Mouse (Mus musculus) urinary bladder, adult 18-20 months (tissue): ENCODE measurements around the gene Prdm8.
A peak's percentile ranks its signal among the peaks of the same experiment; 100 is the strongest.

Experiments used
- DNase-seq, 2 experiments: peaks; one replicate each; pipeline ENCODE4 v3.0.0; 2022; ENCODE audit warnings: low spot score in 2 of 2, mixed read lengths in 2 of 2

The Prdm8 gene

DNA sequence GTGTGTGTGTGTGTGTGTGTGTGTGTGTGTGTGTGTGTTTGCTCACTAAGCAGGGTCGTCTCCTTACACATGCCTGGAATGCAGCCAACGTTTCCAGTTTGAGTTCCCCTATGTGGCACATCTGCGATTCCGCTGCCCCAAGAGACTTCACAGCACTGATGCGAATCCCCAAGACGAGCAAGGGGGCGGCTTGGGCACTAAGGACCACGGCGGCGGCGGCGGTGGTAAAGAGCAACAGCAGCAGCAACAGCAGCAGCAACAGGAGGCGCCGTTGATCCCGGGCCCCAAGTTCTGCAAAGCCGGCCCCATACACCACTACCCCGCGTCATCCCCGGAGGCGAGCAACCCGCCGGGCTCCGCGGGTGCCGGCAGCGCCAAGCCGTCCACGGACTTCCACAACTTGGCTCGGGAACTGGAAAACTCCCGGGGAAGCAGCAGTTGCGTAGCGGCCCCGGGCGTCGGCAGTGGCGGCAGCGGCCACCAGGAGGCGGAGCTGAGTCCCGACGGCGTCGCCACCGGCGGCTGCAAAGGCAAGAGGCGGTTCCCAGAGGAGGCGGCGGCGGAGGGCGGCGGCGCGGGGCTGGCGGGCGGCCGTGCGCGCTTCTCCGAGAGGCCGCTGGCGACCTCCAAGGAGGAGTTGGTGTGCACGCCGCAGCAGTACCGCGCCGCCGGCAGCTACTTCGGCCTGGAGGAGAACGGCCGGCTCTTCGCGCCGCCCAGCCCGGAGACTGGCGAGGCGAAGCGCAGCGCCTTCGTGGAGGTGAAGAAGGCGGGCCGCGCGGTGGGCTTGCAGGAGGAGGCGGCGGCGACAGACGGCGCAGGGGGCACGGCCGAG, 18.2 kb downstream of the Prdm8 start:
- peak; percentile 73 to 88 for DNase-seq

DNA sequence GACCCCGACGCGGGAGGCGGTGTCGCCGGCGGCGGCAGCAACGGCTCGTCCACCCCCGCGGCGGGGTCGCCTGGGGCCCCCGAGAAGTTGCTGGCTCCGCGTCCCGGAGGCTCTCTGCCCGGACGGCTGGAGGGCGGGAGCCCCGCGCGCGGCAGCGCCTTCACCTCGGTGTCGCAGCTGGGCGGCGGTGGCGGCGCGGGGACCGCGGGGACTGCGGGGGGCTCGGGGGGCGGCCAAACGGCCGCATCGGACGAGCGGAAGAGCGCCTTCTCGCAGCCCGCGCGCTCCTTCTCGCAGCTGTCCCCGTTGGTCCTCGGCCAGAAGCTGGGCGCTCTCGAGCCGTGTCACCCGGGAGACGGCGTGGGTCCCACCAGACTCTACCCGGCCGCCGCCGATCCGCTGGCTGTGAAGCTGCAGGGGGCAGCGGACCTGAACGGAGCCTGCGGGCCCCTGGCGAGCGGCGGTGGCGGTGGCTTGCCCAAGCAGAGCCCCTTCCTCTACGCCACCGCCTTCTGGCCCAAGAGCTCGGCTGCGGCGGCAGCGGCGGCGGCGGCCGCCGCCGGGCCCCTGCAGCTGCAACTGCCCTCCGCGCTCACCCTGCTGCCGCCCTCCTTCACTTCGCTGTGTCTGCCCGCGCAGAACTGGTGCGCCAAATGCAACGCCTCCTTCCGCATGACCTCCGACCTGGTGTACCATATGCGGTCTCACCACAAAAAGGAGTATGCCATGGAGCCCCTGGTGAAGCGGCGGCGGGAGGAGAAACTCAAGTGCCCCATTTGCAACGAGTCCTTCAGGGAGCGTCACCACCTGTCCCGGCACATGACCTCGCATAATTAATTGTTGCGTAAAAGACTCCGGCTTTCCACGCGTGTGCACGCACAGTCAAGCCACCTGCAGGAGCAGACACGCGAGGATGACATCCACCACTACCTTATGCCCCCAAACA, 19.1 kb downstream of the Prdm8 start:
- DNase-seq, result no peak

DNA sequence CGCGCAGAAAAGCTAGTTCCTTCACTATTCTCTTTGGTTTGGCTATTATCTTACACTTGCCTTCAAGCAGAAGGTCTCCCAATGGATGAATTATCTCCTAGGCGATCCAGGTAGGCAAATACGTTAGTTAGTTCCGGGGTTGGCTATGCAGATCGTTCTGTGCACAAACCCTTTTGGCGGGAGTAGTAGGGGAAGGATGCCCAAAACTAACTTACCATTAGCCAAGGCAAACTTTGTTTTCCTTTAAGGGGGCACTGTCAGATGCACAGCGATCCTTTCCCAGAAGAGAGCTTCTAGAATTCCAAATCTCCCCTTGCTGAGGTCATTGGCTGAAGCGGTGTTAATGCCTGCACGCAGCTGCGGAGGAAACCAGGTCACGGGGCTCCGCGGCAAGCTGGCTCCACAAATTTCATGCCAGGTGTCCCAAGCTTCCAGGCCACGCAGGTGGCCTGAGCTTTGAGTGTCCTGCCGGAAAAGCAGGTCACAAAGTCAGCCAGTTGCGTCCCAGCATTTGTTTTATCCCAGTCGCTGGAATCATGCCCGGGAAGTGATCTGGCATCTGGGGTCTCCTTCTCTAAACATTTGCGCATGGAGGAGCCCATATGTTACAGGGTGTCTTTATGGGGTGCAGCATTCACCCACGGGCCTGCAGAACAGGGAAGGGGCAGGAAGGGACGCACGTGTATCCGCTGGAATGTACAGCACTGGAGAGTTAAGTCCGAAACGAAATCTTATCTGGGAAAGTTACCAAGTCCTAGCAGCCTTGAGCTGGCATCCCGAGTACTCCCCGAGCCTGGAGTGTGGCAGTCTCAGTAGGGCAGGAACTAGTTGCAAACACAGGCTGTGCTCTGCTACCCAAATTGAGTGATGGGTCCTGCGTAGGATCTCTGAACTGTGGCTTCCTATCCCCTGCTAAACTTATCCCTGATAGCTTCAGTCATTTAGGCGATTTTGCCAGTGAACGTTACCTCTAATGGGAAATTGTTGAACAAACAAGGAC, 22.5 kb downstream of the Prdm8 start:
- DNase-seq, result no peak

DNA sequence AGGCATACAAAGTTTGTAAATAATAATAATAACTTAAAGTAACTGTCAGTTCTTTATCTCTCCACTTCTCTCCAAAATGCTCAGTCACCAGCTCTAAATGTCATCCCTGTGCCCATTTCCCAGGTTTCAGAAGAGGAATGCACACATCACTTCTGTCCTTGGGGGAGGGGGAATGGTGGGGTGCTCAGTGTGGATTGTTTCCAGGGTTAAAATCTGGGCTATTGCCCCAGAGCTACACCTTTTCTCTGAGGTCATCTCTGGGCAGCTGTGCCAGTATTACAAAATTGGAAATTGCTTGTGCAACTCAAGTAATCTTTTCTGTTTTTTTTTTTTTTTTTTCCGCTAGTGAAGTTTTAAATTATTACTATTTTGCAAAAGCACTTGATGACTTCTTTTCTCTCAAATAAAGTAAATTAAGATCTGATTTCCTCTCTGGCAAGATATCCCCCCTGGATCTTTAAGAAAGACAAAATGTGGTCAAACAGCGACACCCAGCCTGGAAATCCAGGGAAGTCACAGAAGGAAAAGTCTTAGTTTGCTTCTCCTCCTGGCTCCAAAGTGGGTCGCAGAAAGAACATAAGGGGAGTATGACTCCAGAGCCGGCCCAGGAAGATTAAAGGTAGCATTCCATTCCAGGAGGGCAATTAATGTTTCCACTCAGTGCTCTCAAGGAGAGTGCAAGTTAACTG, 25.4 kb downstream of the Prdm8 start:
- DNase-seq, result no peak

DNA sequence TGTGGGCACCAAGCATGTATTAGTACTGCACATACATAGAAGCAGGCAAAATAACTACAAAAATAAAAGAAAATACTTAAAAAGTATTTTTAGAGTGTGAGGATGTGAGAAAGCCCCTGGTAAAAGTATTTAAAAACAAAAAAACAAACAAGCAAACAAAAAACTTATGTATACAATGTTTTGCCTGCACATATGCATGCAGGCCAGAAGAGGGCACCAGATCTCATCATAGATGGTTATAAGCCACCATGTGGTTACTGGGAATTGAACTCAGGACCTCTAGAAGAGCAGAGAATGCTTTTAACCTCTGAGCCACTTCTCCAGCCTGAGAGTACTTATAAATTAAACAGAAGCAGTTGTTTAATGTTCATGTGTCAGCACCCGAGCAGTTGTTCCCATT, 28.0 kb downstream of the Prdm8 start:
- DNase-seq, result no peak

DNA sequence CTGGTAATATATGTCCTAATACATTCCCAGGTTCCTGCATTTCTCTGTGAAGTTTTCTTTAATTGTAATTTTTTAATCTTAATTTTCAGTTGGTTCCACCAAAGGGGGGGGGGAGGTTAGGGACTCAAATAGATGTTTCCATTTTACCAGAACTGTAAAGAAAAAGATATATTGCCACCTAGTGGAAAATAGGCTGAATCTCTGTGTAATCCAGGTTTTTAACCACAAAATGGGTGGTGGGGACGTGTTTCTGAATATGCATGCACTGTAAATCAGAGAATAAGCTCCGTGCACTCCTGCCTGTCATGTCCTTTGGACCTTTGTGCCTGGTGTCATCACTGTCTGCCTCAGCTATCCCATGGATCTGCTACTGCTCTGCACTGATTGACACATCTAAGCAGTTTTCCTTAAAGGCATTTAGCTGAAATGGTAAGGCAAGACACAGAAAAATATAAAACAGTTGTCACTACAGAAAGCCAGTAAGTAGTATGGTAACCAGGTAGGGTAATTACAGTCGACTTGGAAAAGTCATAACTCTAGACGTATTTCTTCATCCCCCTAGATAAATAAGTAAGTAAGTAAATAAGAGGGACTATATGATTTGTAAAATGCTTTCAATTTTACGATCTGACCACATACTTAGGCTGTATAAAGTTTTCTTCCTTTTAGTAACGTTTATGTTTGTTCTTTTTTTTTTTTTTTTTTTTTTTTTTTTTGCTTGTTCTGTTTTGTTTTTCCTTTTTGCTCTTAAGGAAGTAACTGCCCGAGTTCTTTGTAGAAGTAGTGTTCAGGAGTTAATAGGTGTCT, 31.6 kb downstream of the Prdm8 start:
- no peak for DNase-seq

DNA sequence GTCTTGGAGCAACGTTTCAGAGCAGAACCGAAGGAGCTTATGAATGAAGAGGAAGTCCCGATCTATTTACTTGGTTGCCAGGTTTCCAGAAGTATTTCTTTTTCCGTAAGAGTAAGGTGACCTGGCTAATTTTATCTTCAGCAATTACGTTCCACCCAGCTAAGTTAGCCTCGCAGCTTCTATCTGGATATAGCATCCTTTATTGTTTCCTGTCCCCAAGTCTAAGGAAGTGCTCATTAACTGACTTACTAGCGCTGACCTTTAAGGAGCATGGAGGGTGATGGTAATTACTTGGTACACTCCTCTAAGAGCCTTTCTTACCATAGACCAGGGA, 32.2 kb downstream of the Prdm8 start:
- no peak for DNase-seq

DNA sequence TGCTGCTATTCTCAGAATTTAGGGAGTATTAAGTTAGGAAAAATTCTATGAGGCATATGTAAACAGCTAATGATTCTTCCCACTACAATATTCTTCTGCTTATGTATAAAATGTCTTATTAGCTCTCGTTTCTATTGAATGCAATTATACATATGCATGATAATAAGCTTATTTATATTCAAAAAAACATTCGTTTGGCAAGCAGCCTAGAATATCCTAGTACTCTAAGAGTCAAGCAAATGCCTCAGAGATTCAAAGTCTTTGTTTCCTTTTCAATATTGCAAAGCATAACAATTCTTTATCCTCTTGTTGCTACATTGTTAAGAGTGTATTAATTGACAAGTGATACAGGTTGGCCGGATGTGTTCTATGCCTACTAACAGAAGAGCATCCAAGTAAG, 34.6 kb downstream of the Prdm8 start:
- DNase-seq, result no peak

DNA sequence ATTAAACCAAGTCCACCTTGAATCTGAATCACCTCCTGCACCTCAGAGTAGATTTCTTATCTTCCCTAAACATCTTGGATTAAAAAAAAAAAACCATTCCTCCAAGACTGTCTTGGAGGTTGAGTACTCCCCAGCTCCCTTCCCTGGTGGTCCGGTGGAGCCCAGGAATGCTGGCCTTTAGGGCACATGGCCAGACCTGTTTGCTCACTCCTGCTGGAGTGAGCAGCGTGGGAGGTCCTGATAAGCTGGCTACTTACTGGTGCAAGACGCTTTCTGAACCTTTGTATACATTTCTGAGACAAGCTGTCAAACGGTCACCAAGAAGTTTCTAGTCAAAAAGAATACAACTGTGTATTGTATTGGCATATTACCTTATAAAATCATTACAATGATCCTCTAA, 36.0 kb downstream of the Prdm8 start:
- DNase-seq, result no peak

DNA sequence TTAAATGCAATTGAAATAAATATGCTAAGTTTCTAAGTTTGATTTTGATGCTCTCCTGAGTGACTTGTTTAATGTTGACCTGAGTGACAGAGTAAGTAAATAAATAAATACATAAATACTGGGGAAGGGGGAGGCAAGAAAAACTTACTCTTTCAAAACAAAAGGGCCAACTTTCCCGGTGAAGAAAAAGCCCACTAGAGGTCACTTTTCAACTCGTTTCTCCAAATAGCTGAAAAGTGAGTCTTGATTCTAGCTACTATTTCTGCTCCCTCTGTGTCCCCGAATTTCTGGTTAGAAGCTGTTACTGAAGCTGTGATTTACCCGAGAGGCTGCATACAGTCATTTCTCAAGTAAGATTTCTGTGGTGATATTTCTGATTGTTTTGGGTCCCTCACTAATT, 45.5 kb downstream of the Prdm8 start:
- DNase-seq, result no peak

DNA sequence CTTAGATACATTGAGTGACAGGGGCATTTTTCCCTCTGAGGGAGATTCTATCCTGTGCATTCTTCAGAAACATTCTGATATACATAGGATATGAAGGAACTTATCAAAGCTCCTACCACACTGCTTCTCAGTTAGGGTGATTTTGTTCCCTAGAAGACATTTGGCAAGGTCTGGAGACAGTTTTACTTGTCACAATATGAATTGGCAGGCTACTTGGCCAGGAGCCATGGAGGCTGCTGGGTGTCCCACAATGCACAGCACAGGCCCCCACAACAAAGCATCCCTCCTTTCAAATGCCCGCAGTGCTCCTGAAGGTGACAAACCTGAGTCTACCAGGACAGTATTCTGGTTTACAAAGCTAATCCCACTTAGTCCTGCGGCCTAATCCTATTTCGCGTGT, 55.0 kb downstream of the Prdm8 start:
- no peak for DNase-seq

DNA sequence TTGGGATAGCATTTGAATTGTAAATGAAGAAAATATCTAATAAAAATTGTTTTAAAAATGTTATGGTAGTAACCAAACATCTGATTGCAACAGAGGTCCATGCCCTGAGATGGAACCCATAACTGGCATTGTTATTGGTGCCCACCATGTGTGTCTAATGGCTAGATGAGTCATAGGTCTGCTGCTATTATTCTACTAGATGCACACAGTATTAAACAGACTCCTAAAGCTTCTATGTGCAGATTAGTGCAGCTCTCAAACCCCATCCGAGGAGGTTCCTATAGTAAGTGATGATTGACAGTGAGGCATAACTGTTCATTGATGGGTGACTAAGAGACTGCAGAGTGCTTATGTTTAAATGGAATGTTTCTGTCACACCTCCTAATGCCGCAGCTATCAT, 59.7 kb downstream of the Prdm8 start:
- no peak for DNase-seq

DNA sequence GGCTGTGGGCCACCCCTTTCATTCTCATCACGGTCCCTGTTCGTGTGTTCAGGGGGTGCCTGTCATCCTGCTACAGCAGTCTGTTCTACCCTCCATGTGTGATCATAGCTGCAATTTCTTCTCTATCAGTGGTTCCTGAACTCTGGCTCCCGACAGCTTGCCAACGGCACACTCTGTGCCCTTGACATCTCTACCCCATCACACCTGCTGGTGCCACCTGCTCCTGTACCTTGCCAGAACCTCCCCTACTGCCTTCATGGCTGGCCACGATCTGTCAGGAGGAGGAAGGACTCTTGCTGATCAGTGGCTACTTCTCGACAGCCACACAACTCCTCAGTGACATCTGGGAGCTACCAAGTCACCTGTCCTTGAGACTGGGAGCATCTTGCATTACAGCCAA, 62.5 kb downstream of the Prdm8 start:
- no peak for DNase-seq

DNA sequence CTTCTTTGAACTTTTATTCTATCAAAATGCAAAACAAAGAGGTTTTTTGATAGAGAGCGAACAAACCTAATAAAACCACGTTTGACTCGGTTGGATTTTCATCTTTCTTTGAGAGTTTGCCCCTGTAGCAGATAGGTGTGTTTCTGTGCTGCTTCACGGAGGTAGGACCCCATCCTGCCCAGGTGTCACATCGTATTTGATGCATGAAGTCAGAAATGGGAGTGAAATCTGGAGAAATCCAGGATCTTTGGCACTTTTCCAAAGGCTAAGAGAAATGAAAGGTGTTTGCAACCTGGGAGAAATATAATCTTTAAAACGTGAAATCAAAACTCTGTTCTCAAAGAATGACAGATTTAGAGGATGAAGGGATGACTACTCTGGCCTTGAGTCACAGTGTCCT, 71.5 kb downstream of the Prdm8 start:
- no peak for DNase-seq
